Mouse (Mus musculus) neural tube, embryonic 10.5 days (tissue): ENCODE results near the gene Kif26b.

Experiments
- DNase-seq: peaks from one replicate; pipeline ENCODE4 v3.0.0-alpha.2; 2017; ENCODE audit warnings: low spot score; ENCODE audit errors: extremely low spot score

Kif26b gene

DNA sequence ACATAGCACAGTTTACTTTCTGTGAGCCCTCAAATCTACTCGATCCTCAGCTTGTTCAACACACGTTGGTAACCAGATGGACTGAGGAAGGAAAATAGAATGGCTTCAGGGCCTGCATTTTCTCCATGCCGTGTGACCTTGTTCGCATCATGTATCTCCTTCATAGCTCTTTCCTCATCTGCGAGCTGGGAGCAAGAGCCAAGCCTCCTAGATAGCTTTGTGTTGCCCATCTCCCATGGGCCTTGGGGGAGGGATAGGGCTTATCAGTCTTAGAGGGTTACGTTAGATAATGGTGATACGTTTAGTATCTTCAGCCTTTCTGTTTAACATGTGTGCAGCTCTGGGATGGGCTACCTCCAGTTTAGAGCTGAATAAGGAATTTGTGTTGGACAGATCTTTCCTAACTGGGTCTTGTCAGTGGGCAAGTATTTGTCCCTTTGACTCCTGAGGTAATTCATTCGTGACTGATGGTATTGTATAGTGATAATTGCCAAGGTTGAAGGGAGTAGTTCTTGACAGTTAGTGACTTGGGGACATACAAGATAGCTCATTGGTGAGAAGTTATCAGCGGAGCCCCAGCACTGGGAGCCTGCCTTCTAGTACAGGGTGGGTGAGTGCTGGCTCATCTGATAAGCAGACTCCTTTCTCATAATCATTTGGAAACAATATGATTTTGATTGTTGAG lies 183.4 kb downstream of the Kif26b start:
- no peak for DNase-seq

DNA sequence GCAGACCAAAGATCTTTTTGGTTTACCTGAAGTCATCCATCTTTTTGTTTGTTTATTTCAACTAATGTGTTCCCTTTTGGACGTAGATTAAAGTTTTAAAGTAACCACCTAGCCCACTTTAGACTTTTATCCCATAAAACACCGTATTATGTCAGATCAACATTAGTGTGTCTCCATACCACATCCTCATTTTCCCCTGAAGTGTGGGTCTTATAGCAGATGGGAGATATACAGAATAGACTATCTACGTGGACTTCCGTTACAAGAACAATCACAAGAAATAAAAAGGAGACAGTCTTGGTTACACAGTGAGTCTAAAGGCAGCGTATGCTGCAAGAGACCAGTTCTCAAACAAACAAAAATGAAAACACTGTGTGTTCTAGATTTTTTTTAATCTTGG lies 185.3 kb downstream of the Kif26b start:
- no peak for DNase-seq

DNA sequence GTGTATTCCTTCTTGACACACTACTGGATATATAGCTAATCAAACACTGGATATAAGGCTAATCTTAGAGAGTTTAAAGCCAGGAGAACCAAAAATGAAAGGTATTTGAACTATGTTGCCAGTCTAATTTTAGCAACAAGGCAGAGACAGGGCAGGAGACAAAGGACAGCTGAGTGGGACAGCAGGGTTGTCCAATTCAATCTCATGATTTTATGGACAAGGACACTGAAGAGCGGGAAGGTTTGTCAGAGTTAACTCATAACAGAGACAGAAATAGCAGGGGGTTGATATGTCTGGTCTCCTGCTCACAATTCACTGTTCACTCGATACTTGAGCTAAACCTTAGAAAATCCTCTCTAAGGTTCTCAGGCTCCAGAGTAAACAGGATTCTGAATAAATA lies 187.5 kb downstream of the Kif26b start:
- no peak for DNase-seq

DNA sequence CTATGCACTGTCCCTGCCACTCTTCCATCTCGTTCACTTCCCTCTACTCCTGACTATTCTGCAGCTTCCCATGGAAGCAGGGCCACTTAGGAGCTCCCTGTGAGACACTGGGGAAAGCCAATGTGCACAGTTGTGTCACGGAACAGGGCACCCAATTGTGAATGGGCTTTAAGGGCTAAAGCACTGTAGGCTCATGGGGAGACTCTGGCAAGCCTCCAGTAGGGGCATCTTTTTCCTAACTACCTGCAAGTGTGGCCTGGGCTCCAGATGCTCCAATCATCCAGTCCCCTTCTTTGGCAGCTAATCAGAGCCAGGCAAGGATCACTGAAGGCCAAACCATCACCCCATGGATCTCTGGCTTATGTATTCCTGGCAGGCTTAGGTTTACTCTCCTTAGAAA lies 191.9 kb downstream of the Kif26b start:
- no peak for DNase-seq

DNA sequence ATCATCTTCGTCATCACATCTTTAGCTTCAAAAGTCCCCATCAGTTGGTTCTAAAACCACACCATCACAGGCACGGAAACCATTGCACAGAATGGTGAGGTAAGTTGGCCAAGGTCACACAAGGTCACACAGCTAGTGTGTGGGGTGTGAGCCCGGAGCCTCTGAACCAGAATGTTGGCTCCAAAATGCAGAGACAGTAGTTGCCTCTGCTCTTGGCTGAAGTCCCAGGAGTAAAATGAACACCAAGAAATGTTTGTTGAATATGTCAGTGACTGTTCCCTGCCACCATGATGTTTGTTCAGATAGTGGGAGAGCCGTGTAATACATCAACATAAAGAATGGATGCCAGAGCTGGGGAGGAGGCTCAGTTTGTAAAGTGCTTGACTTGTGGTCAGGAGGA lies 193.9 kb downstream of the Kif26b start:
- DNase-seq = no peak

DNA sequence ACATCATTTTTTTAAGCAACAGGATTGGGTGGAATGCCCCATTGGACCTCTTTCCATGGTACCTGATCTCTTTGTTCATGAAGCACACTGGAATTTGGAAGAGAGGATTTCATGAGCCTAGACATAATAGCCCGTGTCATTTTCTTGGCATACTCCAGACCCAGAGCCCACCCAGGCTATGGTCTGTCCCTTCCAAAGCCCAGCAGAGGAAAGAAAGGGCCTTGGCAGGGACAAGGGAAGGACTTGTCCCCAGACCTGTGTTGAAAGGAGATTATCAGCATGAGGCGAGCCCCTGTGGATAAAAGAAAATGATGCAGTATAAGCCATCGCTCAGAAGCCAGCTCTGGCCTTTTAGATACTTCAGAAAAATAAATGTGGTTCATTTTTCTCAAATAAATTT lies 196.6 kb downstream of the Kif26b start:
- DNase-seq = no peak

DNA sequence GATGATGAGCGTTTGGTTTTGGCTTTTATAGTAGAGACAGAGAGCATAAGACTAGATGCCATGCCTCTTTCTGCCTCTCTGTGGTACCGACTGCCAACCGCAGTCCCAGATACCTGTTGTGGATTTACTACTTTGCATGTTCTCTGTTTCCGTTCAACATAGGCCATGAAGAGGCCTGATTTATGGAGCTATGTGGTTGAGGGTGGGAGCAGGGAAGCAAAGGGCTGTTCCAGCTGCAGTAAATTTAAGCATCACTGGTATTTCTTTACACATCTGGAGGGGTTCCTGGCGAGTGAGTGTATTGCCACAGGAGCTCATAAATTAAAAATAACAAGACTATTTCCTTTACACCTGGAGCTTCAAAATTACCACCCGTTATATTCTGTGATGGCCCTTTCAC lies 199.3 kb downstream of the Kif26b start:
- DNase-seq = no peak

DNA sequence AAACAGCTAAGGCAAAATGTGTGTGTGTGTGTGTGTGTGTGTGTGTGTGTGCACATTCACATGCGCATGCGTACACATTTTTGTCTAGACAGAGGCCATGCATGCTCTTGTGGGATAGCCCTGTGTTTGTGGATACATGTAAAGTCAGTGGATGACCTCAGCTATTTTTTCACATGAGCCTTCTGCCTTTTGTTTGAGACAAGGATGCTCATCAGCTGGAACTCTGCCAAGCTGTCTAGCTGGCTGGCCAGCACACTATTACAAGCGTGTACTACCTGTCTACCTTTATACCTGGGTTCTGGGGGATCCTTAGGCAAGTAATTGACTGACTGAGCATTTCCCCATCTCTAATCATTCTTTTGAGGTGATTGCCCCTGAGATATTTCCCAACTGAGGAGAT lies 201.3 kb downstream of the Kif26b start:
- no peak for DNase-seq

DNA sequence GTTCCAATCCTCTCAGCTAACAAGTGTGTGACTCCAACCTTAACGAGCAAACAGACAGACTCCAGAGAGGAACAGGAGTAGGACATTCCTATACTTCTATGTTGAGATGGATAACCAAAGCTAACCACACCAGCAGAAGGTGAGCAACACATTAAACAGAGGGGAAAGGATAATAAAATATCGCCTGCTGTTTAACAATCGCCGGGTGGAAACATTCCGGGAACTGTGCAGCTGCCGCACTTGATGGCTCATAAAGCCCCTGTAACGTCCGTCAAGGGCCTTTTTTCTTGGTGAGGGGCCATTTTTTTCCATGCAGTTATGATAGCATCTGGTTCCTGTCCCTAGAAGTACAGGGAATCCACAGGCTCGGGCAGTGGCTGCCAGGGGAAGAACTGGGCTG lies 204.1 kb downstream of the Kif26b start:
- DNase-seq = no peak

DNA sequence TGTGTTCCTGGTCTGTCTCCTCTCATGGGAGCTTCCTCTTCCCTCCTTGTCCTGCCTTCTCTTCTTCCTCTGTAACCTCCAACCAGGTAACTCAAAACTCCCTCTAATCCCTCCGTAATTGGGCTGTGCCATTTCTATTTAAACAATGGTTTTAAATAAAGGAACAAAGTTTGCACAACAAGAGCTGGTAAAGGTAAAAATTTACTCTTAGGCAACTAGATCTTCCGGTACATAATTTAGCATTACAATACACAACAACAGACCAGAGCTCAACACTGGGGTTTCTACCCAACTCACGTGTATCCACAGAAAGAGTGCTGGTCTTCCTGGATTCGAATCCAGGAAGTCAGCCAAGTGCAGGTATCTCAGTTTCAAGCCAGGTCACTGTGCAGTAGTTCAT lies 205.7 kb downstream of the Kif26b start:
- DNase-seq = no peak

DNA sequence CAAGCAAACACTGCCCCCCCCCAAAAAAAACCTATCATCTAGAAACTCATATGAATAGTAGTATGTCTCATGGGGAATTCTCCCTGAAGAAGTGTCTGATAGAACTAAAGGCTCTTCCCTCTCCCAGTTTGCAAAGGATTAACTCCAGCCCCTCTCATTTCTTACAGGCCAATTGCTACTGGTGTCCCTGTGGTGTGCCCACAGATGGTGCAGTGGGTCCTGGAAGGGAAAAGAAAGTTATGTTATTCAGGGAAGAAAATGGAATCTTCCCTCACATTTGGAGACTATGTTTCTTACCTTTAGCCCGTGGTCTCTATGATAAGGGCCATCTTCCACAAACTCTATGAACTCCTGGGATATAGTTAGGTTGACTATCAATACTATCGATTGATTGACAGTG lies 208.0 kb downstream of the Kif26b start:
- DNase-seq = no peak

DNA sequence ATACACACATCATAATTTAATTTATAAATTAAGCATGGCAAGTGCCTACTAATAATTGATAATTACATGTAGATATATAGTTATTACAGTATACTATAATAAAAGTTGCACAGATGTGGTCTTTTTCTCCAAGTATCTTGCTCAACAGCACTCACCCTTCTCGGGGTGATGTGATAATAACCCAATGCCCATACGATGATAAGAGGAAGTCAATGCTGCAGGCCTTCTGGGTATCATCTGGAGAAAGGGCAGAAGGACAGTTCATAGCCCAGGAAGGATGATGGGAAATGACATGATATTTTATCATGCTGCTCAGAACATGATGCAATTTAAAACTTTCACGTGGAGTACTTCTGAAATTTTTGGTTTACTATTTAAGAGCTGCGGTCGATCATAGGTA lies 214.9 kb downstream of the Kif26b start:
- DNase-seq = no peak

DNA sequence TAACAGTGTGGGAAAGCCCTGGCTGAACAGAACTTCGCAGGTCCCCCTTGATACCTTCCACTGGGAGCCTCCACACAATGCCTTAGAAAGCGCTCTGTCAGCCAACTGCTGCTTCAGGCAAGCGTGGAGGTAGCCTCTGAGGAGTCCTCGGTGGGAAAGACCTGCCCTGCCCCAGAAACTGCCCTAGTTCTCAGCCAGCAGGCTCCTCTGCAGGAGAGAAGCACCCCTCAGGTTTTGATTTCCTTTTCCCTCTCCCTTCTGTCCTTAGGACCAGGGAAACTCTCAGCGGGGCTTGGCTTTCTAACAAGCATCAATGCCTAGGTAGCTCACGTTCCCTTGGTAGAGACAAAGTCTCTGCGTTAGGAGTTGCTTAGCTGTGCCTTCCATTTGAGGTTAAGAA lies 215.6 kb downstream of the Kif26b start:
- no peak for DNase-seq

DNA sequence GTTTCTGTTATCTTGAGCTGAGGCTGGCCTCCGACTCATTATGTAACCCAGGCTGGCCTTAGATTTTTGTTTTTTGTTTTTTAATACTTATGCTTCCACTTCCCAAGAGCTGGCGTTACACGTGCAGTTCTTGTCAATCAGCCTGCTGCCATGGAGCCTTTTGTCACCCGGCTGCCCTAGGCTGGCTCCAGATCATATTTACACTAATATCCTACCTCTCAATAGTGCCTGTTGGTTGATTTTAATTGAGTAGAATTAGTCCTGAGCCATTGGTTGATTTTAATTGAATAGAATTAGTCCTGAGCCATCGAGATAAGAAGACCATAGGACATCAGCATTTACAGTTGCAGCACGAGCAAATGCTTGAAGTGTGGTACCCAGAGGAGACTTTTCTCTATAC lies 216.0 kb downstream of the Kif26b start:
- DNase-seq = no peak

DNA sequence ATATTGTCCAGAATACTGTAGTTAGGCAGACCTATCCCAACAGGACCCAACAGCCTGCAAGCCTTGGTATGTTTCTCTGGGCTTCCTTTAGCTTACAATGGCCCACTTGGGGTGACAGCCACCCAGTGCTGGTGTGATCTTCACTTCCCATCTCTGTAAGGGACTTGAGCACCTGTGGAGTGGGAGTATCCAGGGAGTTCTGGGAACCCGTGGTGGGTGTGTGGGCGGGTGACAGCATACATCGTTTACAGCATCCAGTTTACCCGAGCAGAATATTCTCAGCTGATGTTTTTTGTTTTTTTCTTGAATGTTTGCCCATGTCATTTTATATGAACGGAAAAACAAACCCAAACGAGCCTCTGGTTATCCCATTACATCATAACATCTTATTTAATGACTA lies 216.5 kb downstream of the Kif26b start:
- DNase-seq = no peak

DNA sequence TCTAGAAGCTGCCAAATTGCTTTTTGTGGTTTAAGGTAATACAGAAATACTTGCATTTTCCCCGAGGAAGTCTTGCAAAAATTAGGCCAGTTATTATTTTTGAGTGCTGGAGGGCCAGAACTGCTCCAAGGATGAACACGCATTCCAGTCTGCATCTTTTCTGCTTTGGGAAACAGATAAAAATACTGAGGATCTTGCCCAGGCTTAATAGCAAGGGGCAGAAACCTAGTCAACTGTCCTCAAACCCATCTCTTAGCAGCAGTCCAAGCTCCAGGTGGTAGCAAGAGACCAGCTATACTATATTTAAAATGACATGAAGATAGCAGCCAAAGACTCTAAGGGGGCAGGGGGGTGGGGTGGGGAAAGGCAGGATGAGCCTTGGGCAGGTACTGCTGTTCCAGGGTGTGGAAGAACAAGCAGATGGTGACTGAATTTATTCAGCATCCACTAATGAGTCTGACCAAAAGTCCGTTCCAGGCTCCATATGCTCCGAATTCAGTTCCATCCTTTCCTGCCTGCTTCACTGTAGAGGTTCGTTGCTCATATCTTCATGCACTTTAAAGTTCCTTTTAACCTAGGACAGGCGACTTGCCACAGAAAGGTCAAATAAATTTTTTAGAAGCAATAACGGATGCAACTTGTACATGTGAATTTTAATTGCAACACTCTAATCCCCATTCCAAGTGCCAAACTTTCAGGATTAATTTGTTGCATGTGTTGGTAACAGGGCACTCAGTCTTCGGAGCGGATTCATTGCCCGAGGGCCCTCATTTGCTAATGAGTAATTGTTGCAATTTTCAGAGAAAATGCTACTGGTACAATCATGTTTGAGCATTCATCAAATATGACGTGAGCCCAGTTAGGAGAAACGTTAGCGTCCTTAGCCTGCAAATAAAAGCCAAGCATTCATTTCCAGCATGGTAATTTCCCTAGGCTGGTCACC lies 218.6 kb downstream of the Kif26b start:
- DNase-seq = no peak

DNA sequence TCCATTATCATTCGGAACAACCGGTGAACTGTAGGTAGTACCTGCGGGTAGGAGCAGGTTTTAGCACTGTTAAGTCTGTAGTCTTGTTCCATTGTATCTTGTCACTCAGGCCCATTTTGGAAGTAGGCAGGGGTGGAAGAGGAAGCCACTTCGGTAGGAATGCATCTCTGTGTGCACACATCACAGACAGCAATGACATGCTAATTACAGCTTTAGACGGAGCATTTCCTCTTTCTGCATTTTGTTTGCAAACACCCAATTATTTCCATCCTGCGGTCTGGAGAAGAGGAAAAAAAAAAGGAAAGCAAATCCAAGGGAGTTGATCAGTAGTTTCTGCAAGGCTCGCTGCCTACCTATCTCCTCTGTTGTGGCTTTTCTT lies 219.3 kb downstream of the Kif26b start:
- DNase-seq = no peak

DNA sequence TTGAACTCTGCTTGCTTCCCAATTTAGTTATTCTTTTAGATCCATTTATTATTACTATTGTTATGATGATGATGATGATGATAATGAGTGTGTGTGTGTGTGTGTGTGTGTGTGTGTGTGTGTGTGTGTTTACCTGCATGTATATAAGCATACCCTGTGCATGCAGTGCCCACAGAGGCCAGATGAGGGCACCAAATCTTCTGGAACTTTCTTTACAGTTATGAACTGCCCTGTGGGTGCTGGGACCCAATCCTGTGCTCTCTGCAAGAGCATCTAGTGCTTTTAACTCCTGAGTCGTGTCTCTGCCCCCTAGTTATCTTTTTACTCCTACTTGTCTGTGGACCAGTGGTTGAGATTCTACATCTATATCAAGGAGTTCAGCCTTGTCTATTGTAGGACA lies 219.7 kb downstream of the Kif26b start:
- no peak for DNase-seq

DNA sequence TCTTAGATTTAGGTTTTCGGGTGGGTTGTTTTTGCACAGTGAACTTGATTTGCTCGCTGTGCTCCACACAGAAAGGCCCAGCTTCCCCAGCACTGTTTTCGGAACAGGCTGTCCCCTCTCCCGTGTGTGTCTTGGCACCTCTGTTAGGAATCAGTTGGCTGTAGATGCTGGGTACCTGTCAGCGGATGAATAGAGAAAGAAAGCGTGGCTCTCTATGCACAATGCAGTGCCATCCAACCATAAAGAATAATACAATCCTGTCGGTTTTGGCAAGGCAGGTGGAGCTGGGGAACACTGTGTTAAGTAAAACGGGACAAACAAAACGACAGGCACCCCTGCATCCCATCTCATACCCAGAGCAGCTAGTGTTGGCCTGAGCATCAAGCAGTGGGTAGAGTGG lies 220.9 kb downstream of the Kif26b start:
- no peak for DNase-seq

DNA sequence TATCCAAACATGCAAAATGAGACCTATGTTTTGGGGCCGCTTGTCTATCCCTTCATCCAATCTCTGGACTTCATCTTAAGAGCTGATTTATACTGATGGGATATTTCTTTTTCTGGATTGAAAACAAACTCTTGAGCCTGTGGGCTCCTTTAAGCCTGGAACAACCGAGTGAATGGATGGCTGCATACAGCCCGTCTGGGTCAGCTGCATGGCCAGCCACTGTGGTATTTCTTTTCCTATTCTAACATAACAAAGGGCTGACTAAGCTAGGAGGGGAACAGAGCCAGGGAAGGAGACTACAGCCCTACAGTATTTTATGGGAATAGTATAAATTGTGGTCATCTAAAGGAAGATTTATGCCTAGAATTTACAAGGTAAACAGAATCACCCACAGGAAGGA lies 229.5 kb downstream of the Kif26b start:
- no peak for DNase-seq

DNA sequence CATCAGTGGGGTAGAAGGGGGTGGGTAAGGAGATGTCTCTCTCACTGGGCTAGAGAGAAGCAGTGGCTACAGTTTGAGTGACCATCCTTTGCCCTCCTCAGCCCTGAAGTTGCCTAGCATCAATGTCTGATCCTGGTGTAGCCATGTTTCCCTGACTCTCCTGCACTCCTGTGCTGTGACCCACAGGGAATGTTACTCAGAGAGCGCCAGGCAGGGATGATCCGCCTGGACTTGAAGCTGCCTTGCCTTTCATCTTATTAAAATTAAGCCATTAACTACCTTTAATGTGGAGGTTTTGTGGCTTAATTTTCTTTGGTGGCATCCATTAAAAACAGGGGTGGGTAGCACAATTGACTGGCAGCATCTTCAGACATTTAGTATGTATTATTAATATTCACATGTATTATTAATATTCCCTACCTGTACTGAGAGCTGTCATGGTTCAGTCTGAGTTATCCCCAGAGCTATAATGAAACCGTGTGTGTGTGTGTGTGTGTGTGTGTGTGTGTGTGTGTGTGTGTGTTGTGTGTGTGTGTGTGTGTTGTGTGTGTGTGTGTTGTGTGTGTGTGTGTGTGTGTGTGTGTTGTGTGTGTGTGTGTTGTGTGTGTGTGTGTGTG lies 233.3 kb downstream of the Kif26b start:
- DNase-seq = no peak

DNA sequence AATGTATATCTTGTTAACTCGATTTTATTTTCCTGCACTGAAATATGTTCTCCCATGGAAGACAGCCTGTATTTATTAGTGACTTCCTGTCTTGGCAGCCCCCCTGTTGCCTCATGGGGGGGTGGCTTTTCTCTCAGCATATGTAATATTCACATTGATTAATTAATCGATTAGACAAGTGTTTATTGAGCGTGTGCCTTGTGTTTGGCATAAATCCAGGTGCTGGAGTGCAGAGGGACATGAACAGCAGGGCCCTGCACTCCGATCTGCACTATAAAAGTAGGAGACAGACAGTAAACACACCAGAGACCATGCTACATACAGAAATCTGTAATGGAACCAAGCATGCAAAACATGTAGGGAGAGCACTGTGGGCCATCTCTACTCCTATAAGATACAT lies 236.0 kb downstream of the Kif26b start:
- no peak for DNase-seq

DNA sequence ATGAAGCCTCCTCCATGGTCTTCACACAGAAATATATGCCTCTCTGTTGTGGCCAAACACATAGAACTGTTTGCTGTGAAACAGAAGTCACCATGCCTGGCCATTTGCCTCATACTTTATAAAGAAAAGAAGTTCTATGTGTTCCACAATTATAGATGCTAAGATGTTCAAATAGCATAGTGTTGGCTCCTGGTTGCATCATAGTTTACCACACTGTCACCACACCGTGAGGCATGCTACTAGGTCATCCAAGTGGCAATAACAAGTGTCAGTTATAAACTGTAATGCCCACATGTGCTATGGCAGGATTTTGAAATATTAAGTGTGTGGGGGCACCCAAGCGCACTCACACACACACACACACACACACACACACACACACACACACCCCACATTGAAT lies 236.7 kb downstream of the Kif26b start:
- no peak for DNase-seq
